Mouse (Mus musculus) lung, adult 2 months (tissue): ENCODE data around the gene Nup54. TPM values are rescaled to one million over a fixed set of nuclear protein-coding genes. Genes with fewer than 3 reads are reported as not detected.

Source experiments
- DNase-seq: peaks from one replicate; pipeline ENCODE4 v3.0.0; 2022
- H3K4me1 ChIP-seq: fragments of 200-500 bp; 2 replicates; pipeline ENCODE4 v1.6.1; 2011; ENCODE audit warnings: low read length; ENCODE audit not compliant: control insufficient read depth, insufficient read depth
- H3K4me3 ChIP-seq: fragments of 200-500 bp; replicated peaks from 2 replicates; pipeline ENCODE3; 2011; ENCODE audit warnings: low read depth, mild to moderate bottlenecking, control low read depth, low read length; ENCODE audit errors: extremely low read depth
- CTCF ChIP-seq: fragments of 200-500 bp; IDR thresholded peaks from 2 replicates; pipeline ENCODE4 v1.5.1; 2011; ENCODE audit warnings: mild to moderate bottlenecking, low read length, control low read depth; ENCODE audit not compliant: insufficient read depth
- POLR2A ChIP-seq: fragments of 200-500 bp; IDR thresholded peaks from 2 replicates; pipeline ENCODE4 v1.6.1; 2011; ENCODE audit warnings: low read depth, mild to moderate bottlenecking, control low read depth, low read length, borderline replicate concordance; ENCODE audit errors: extremely low read depth
- WGBS: fragments of 180-500 bp; shearing (Covaris S2); methylation state at CpG from one replicate; pipeline ENCODE4 v1.1.7; 2018; 5-methylcytosine and 5-hydroxymethylcytosine counted together
- polyA plus RNA-seq: library from polyadenylated mRNA; depleted of rRNA; stranded (reverse); fragments of >200 nt; gene quantifications from 2 replicates; pipeline ENCODE4 v1.2.3, GENCODE M21; 2012

Nup54 gene
- polyA plus RNA-seq, 1 experiment = 13.2 TPM

DNA sequence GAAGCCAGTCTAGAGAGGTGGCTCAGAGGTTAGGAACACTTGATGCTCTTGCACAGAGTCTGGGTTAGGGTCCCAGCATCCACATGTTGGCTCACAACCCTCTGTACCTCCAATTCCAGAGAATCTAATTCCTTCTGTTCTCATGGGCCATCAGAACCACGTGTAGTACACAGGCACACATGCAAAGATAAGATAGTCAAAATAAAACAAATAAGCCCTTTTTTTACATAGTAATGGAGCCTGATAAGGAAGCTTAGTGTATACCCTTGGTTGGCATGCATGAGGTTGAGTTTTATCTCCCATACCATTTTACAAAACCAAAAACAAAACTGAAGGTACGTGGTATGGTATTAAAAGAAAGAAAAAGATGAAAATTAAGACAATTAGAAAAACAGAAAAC lies 22.4 kb upstream of the Nup54 start:
- H3K4me1 ChIP-seq = no peaks in the 10 kb centered on the region
- DNase-seq = no peak
- WGBS = 62% methylated on average over 2 of the region's 2 CpGs
- no peak overlapping the region for H3K4me3 ChIP-seq
- TF ChIP-seq CTCF (no peak), POLR2A (no peak)

DNA sequence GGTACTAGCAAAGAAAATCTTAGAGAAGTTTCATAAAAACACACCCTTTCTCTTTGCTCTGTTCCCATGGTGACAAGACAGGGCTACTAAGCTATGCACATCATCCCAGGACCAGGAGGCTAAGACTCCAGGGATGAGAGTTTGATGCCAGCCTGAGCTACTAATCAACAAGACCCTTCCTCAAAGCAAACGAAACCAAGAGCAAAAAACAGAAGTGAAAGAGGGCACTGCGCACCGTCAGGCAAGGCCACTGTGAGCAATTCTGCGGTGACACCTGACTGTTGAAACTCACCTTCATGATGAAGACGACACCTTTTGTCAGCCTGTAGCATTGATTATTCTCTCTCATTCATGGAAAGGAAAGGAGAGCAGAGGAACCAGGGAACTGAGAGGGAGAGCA lies 17.9 kb upstream of the Nup54 start:
- no peak for DNase-seq
- H3K4me1 ChIP-seq = no peaks in the 10 kb centered on the region
- 90% methylated on average over 5 of the region's 5 CpGs for WGBS
- no peak for TF ChIP-seq POLR2A
- no peak overlapping the region for H3K4me3 ChIP-seq

DNA sequence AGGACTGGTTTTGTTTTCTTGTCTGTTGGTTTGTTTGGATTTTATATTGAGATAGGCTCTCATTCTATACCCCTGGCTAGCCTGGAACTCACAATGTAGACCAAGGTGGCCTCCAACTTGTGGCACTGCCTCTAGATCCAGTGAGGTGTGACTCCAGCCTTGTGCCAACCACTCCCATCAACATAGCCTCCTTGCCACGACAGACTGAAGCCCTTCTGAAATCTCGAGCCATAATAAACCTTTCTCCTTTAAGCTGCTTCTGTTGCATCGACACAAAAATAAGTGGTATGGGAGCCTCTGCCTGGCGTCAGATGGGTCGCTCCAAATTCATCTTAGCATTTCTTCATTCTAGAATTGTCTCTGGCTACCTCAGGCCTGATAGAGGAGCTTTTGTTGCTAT lies 11.7 kb upstream of the Nup54 start:
- Histone ChIP-seq H3K4me1 (no peaks in the 10 kb centered on the region), H3K4me3 (no peak overlapping the region)
- TF ChIP-seq POLR2A (no peak), CTCF (no peak)
- WGBS = 95% methylated on average over 5 of the region's 5 CpGs
- DNase-seq = no peak

DNA sequence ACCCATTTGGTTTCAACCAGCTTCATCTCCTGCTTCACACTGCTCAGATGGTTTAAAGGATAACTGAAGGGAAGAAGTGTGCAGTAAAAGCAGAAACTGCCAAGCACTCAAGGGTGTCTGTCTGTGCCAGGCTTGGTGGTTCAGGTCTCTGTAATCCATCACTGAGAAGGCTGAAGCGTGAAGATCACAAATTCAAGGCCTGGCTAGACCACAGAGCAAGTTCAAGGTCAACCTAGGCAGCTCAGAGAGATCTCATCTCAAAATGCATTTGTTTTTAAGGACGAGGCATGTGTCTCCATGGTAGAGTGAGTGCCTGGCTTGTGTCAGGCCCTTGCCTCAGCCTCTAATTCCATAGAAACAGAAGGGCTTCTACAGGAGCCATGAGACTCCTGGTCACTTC lies 10.0 kb upstream of the Nup54 start:
- WGBS = 86% methylated on average over 2 of the region's 2 CpGs
- no peak for DNase-seq
- TF ChIP-seq POLR2A (no peak), CTCF (no peak)
- no peaks in the 10 kb centered on the region for H3K4me1 ChIP-seq
- H3K4me3 ChIP-seq = no peak overlapping the region

DNA sequence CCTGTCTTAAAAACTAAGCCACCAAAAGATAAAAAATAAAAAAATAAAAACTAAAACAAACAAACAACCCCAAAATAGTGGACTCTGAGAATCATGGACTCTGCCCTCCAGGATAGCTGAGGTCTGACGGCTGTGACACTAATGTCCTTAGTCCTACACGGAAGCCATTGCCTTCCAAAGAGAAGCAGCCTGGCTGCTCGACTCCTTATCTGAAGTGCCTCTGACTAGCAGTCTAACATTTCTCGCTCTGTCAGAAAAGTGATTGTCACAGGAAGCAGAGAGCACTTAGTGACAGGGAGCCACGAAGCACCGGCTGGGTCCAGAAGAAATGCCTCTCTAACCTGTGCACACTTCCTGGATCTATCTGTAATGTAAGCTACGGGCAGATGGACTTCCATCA lies 7.9 kb upstream of the Nup54 start:
- Histone ChIP-seq H3K4me3 (no peak overlapping the region), H3K4me1 (no peaks in the 10 kb centered on the region)
- no peak for DNase-seq
- no peak for TF ChIP-seq POLR2A
- no peak for TF ChIP-seq CTCF
- 43% methylated on average over 7 of the region's 7 CpGs for WGBS

DNA sequence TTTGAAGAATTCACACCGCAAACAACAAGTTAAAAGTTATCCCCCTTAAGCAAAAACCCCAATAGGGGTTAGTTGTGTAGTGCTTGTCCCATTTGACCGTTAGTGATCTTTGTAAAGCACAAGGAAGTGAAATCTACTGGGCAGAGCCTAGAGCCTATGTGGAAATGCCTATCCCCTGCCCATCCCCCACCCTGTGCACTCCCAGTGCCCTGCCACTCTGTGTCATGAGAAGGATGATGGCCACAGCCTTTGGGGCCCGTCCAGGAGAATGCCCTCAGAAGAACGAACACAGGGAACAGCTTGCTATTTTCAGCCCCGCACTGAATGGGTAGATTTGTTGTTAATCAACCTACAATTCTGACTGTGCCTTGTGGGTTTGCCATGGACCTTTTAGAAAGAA lies 6.5 kb upstream of the Nup54 start:
- WGBS = 63% methylated on average over 5 of the region's 5 CpGs
- DNase-seq = no peak
- no peak for TF ChIP-seq POLR2A
- TF ChIP-seq CTCF = no peak
- Histone ChIP-seq H3K4me1 (no peaks in the 10 kb centered on the region), H3K4me3 (no peak overlapping the region)

DNA sequence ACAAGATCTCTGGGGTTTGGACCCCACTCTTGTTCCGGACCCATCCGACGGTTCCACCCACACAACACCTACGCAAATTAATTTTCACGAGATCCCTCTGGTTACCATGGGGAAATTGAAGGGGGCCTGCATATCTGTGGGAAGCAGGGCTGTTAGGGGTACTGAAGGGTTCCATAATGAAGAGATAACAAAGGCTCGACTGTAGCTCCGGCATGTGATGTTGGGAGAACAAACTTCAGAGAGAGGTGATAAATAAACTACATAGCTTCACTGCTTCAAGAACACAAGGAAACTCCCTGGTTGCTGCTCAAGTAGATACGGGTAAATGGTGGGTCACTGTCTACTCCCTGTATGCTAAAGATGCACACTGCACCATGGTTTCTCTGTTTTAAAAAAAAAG lies 3.5 kb upstream of the Nup54 start:
- no peak for TF ChIP-seq POLR2A
- TF ChIP-seq CTCF = no peak
- Histone ChIP-seq H3K4me1 (no peaks in the 10 kb centered on the region; the same call in 1 of the 2 replicates), H3K4me3 (no peak overlapping the region)
- no peak for DNase-seq
- WGBS = 80% methylated on average over 8 of the region's 8 CpGs

DNA sequence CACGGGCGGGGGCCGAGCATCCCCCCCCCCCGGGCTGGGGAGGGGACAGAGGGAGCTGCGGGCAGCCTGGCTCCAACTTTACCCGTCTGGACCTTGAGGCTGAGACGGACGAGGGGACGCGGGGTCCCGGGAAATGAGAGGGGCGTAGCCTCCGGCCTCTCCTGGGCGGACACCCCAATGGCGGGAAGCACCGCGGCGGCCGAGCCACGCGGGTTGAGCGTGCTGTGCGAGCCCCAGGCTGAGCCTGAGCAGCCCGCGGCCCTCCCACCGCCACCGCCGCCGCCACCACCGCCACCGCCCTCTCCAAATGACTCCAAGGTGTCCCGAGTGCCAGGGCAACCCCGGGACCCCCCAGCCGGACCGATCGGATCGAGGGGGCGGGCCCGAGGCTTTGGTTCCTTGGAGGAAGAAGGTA lies 441 bp downstream of the Nup54 start:
- H3K4me1 ChIP-seq = no peaks in the 10 kb centered on the region; the same call in 1 of the 2 replicates
- 1% methylated on average over 31 of the region's 39 CpGs for WGBS
- TF ChIP-seq POLR2A (no peak), CTCF (no peak)
- peak overlapping the region; percentile 66 for H3K4me3 ChIP-seq
- no peak for DNase-seq

DNA sequence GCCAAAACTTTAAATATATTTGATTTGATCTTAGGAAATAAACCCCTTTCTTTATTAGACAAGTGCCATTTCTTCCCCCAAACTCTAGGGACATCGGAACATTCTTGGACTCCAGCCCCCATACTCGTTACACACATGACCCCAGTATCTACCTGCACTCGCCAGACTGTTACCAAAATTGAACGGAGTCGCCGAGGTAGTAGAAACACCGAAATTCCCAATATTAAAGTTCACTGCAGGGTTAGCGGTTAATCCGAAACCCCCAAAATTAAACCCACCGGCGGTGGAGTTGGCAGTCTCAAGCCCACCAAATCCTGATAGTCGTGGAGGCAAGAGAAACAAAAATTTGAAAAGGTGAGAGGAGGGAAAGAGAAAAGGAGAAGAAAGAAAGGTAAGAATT lies 949 bp downstream of the Nup54 start:
- TF ChIP-seq POLR2A = no peak
- TF ChIP-seq CTCF = no peak
- H3K4me3 ChIP-seq = peak overlapping the region; percentile 66
- DNase-seq = no peak
- 2% methylated on average over 12 of the region's 12 CpGs for WGBS
- no peaks in the 10 kb centered on the region; the same call in 1 of the 2 replicates for H3K4me1 ChIP-seq

DNA sequence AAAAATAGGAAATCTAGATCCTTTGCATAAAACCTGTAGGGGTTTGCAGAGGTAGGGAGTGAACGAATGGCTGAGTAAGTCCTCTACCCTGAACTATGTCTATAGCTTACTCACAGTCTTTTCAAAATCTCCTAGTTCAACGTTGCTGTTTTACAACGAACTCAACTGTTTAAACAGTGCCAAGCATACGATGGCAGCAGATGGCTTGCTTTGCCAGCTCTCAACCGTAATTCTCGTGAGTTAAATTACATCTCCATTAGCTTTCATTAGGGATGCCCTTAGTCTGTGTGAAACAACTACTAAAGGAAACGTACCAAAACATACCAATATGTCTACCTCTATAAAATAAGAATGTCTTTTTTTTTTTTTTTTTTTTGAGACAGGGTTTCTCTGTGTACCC lies 3.4 kb downstream of the Nup54 start:
- DNase-seq = no peak
- Histone ChIP-seq H3K4me3 (no peak overlapping the region), H3K4me1 (no peaks in the 10 kb centered on the region; the same call in 1 of the 2 replicates)
- TF ChIP-seq POLR2A (no peak), CTCF (no peak)
- WGBS = 77% methylated on average over 7 of the region's 7 CpGs

DNA sequence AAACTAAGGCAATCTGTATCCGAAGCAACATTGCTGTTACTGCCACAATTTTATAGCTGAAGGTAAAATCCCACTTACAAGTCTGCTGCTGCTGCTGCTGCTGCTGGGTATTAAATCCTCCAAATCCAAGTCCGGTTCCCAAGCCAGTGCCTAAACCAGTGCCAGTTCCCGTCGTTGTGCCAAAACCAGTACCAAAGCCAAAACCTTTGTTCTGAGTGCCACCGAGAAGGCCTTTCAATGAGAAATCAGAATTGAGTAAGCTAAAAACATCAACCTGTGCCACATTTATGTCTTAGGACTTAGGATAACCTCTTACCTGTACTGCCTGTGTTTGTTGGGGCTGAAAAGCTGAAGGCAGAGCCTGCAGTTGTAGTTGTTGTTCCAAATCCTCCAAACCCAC lies 4.3 kb downstream of the Nup54 start:
- no peaks in the 10 kb centered on the region; the same call in 1 of the 2 replicates for H3K4me1 ChIP-seq
- H3K4me3 ChIP-seq = no peak overlapping the region
- DNase-seq = no peak
- 82% methylated on average over 5 of the region's 5 CpGs for WGBS
- TF ChIP-seq CTCF = no peak
- TF ChIP-seq POLR2A = no peak
